Mouse (Mus musculus): Measurements from ENCODE around the gene Znrf2.

DNA sequence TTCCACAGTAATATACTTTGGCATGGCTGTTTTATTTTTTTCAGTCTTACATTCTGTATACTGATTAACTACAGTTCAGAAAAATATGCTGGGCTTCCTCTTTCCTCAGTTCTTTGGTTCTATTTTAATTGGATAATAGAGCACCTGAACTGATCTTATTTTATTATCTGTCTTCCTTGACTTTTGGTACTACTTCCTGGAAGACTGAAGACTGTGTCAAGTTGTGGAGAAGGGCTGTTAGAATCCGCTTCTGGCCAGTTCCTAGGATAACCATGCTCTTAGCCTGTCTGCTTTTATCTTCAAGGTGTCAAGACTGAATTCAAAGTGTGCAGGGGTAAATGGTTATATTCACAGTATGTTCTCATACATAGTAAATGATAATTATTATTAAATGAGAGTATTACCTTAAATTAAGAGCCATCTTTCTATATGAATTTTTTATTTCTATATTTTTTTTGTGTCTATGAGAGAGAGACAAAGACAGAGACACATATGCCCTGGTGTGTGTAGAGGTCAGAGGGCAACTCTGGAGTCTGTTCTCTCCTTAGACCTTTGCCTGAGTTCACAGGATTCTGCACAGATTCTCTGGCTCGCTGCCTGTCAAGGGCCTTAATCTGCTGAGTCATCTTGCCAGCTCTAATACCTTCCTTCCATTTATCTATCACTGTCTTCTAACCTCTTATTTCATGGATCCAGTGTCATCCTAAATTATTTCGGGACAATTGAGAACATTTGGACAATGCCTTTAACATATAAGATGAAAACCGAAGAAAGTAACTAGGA, 39.3 kb downstream of the Znrf2 start:
- TF ChIP-seq POLR2A (IDR thresholded peaks at IDR 0.05; ENCODE audit: borderline replicate concordance, insufficient read depth, low read length) (no peak), CTCF (IDR thresholded peaks at IDR 0.05; ENCODE audit: borderline replicate concordance, insufficient read depth, low read depth, low read length) (no peak)

Data from cerebellum, adult 2 months (tissue).